Mouse (Mus musculus) left cerebral cortex, postnatal 10 days (tissue): ENCODE data around the gene Gm7951. TPM values are rescaled to one million over a fixed set of nuclear protein-coding genes. Genes with fewer than 3 reads are reported as not detected.
"Not testable (repeated sequence)": the region's sequence is repeated elsewhere in the genome, so short reads cannot be mapped to it uniquely, and the experiment has no call there.

Experiments
- DNase-seq, 2 experiments: peaks; one replicate each; pipeline ENCODE4 v3.0.0; 2021 to 2022; ENCODE audit warnings: low spot score in 2 of 2, mixed read lengths in 1 of 2; ENCODE audit errors: extremely low spot score in 1 of 2
- intact Hi-C: fragments of 180-260 bp; cut with DNase I; formaldehyde crosslinking; loops from one replicate; pipeline ENCODE4 v1.15.1; 2025
- total RNA-seq, 2 experiments: library from RNA; stranded (reverse); gene quantifications; 2 replicates each; pipeline ENCODE4 v1.2.3; 2021

Gm7951 gene
- not detected for total RNA-seq

- DNase-seq, intact Hi-C loops: not testable (repeated sequence)
These were observed at the start of gene Gm7951 for GRCm38 (mm10) chr14:42117269-42117668. TSS of gene Gm7951 (minus strand) at chr14:42117369.

- DNase-seq, intact Hi-C loops: not testable (repeated sequence)
These were observed 45.4 kb upstream of the Gm7951 start, which contains the start of gene Gm17027 for GRCm38 (mm10) chr14:42162522-42162921. TSS of gene Gm17027 (minus strand) at chr14:42162622.

GRCm38 (mm10) chr14:42134571-42134970, 17.4 kb upstream of the Gm7951 start:
- DNase-seq, result peak in 1 of 2 experiments; percentile 20
- intact Hi-C loops, result not testable (repeated sequence)

- intact Hi-C loops, result not testable (repeated sequence)
- DNase-seq, result peak in 1 of 2 experiments; percentile 22
These were observed 16.6 kb upstream of the Gm7951 start for GRCm38 (mm10) chr14:42133806-42134205.

Other genes starting within 250 kb of the Gm7951 start
- not detected for gene Gm7980, start 210.1 kb downstream of the Gm7951 start, total RNA-seq
- gene 1700049E17Rik1, start 192.4 kb downstream of the Gm7951 start, total RNA-seq, result not detected
- not detected for gene 1700024B05Rik, start 173.4 kb downstream of the Gm7951 start, total RNA-seq
- not detected for gene Gm6401, start 149.4 kb downstream of the Gm7951 start, total RNA-seq
- 1 to 10 TPM in 1 of 2 experiments, under 1 TPM in 1; 0.88 to 2.3 TPM for gene Gm3543, start 134.0 kb downstream of the Gm7951 start, total RNA-seq
- gene Gm17027, start 45.3 kb upstream of the Gm7951 start, total RNA-seq, result not detected
- gene Gm3573, start 73.4 kb upstream of the Gm7951 start, total RNA-seq, result 1 to 10 TPM; 2.1 TPM
- not detected for gene Gm17026, start 142.7 kb upstream of the Gm7951 start, total RNA-seq
- not detected for gene Gm9611, start 180.0 kb upstream of the Gm7951 start, total RNA-seq
- gene Gm7995, start 192.8 kb upstream of the Gm7951 start, total RNA-seq, result not detected